Mouse (Mus musculus): ENCODE measurements around the gene Csdc2.

DNA sequence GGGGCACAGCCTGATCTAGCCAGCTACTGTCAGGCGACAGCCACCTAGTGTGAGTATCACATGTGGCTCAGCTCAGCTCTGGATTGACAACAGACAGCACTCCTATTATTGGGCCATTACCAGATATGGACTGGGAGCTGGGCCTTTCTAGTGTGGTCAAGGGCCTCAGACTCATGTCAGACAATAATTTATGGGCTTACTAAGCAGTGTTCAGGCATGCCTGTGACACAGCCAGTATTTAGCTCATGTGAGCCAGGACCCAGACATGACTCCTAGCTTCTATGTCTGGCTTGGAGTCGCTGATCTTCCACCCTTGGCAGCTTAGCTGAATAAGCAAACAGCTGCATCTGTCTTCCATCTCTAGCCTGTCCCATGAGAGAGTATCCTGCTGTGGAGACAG, 24.1 kb upstream of the Csdc2 start:
- no peak for TF ChIP-seq HCFC1 (IDR thresholded peaks at IDR 0.05; ENCODE audit: borderline replicate concordance, insufficient read depth, low read length)
- TF ChIP-seq ZNF384 (IDR thresholded peaks at IDR 0.05; ENCODE audit: low read depth, low read length), result no peak
- no peak for TF ChIP-seq CHD2 (IDR thresholded peaks at IDR 0.05; ENCODE audit: low read depth, low read length)
- TF ChIP-seq ZC3H11A (IDR thresholded peaks at IDR 0.05; ENCODE audit: borderline replicate concordance, low read depth, low read length), result no peak
